Mouse (Mus musculus): ENCODE measurements at regions not wholly inside any gene's neighbourhood (a gene's known extent, or its start where the extent isn't known, plus 50 kb on each side); places are given as distances from the start of the nearest gene placed in this dataset.

DNA sequence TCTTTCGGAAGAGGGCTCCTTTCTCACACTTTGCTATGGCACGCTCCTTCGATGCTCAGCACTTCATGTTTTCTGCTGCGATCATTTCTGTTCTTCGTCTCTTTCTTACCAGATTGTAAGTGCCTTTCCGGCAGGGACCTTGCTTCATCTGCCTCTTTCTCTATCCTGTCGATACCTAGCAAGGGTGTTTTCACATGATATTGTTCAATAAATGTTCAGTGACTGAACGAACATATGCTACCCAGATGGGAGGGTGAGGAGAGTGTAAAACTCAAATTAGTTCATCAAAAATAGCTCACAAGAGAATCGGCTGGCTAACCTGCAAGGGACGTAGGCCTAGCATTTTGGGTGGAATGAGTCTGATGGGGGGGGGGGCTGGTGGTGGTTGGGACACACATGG is 272.5 kb downstream of the Etnk1 start:
- Histone ChIP-seq H3K79me2 (ENCODE audit: control insufficient read depth, insufficient read depth) (no peaks in the 10 kb centered on the region), H3K27me3 (ENCODE audit: control insufficient read depth, insufficient read depth, insufficient read length) (no peaks in the 10 kb centered on the region), H3K79me3 (ENCODE audit: low read depth) (no peaks in the 10 kb centered on the region), H3K36me3 (ENCODE audit: control insufficient read depth, insufficient read depth) (no peaks in the 10 kb centered on the region), H3K4me3 (ENCODE audit: insufficient read depth, poor library complexity, severe bottlenecking) (no peak overlapping the region), H3ac (ENCODE audit: control insufficient read depth, insufficient read length, low read depth) (no peak overlapping the region)
- TF ChIP-seq CEBPB (IDR thresholded peaks at IDR 0.05; ENCODE audit: low read depth): no peak
- no peak for TF ChIP-seq MYOD1 (IDR thresholded peaks at IDR 0.05; ENCODE audit: control insufficient read depth, insufficient read length, low read depth)
- TF ChIP-seq USF1 (IDR thresholded peaks at IDR 0.05; ENCODE audit: low read depth): no peak
- no peak for TF ChIP-seq MYOG (IDR thresholded peaks at IDR 0.05; ENCODE audit: control insufficient read depth, extremely low read depth, insufficient read length)
- TF ChIP-seq CTCF (IDR thresholded peaks at IDR 0.05; ENCODE audit: control insufficient read depth, insufficient read depth, insufficient read length): no peak
- no peak for TF ChIP-seq FOSL1 (IDR thresholded peaks at IDR 0.05; ENCODE audit: insufficient read depth, low read length, poor library complexity, severe bottlenecking)
- no peak for TF ChIP-seq MAX (IDR thresholded peaks at IDR 0.05)

DNA sequence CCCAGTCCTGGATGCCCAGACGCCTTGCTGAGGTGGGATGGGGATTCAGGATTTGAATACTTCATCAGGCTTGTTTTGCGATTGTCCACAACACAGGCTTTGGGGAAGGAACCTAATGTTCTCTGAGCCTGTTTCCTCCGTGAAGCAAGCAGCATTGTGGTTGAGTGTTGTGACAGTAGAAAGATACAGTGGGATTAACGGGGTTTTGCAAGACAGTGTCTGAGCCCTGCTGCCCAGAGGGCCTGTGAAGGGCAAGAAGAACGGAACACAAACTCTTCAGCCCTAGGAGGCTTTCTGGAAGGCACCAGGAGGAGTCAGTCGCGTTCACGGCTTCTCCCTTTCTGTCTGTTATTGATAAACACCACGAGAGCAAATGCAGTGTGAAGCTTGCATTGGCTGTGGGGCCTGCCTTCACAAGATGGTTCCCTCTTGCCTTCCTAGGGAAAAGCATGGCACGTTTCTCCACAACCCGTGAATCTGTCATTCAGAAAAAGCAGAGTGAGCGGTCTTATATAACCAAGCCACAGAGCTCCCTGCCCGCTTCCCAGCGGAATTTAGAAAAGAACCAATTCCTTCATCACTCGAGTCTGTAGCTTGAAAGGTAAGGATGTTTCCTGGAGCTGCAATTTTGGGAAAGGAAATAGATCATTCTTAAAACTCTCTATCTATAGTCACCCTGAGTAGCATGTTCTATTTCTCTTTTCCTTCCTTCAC is 273.4 kb downstream of the Etnk1 start:
- Histone ChIP-seq H3K79me2 (ENCODE audit: control insufficient read depth, insufficient read depth) (no peaks in the 10 kb centered on the region), H3K79me3 (ENCODE audit: low read depth) (no peaks in the 10 kb centered on the region), H3K4me3 (ENCODE audit: insufficient read depth, poor library complexity, severe bottlenecking) (no peak overlapping the region), H3K36me3 (ENCODE audit: control insufficient read depth, insufficient read depth) (no peaks in the 10 kb centered on the region), H3ac (ENCODE audit: control insufficient read depth, insufficient read length, low read depth) (no peak overlapping the region), H3K27me3 (ENCODE audit: control insufficient read depth, insufficient read depth, insufficient read length) (no peaks in the 10 kb centered on the region)
- TF ChIP-seq MAX (IDR thresholded peaks at IDR 0.05): no peak
- no peak for TF ChIP-seq MYOD1 (IDR thresholded peaks at IDR 0.05; ENCODE audit: control insufficient read depth, insufficient read length, low read depth)
- no peak for TF ChIP-seq MYOG (IDR thresholded peaks at IDR 0.05; ENCODE audit: control insufficient read depth, extremely low read depth, insufficient read length)
- TF ChIP-seq USF1 (IDR thresholded peaks at IDR 0.05; ENCODE audit: low read depth): no peak
- no peak for TF ChIP-seq CEBPB (IDR thresholded peaks at IDR 0.05; ENCODE audit: low read depth)
- no peak for TF ChIP-seq FOSL1 (IDR thresholded peaks at IDR 0.05; ENCODE audit: insufficient read depth, low read length, poor library complexity, severe bottlenecking)
- no peak for TF ChIP-seq CTCF (IDR thresholded peaks at IDR 0.05; ENCODE audit: control insufficient read depth, insufficient read depth, insufficient read length)

DNA sequence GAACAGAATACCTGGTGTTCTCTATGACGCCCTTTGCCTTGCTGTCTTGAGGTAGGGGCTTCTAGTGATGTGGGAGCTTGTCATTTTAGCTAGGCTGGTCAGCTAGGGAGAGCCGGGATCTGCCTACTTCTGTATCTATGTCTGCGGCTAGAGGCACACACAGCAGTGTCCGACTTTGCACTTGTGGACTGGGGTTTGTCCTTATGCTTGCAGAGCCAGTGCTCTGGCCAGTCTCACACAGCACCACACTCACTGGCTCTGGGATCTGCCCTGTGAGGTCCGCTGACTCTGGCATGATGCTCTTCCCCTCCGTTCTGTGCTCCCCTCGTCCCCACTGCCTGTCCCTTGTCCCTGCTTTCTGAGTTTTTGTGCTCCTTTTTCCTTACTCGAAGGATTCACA is 275.3 kb downstream of the Etnk1 start:
- H3K4me3 ChIP-seq (ENCODE audit: insufficient read depth, poor library complexity, severe bottlenecking): no peak overlapping the region
- H3K79me2 ChIP-seq (ENCODE audit: control insufficient read depth, insufficient read depth): no peaks in the 10 kb centered on the region
- TF ChIP-seq USF1 (IDR thresholded peaks at IDR 0.05; ENCODE audit: low read depth) (no peak), FOSL1 (IDR thresholded peaks at IDR 0.05; ENCODE audit: insufficient read depth, low read length, poor library complexity, severe bottlenecking) (no peak), MYOG (IDR thresholded peaks at IDR 0.05; ENCODE audit: control insufficient read depth, extremely low read depth, insufficient read length) (no peak), MYOD1 (IDR thresholded peaks at IDR 0.05; ENCODE audit: control insufficient read depth, insufficient read length, low read depth) (no peak), MAX (IDR thresholded peaks at IDR 0.05) (no peak), CTCF (IDR thresholded peaks at IDR 0.05; ENCODE audit: control insufficient read depth, insufficient read depth, insufficient read length) (no peak), CEBPB (IDR thresholded peaks at IDR 0.05; ENCODE audit: low read depth) (no peak)
- H3K79me3 ChIP-seq (ENCODE audit: low read depth): no peaks in the 10 kb centered on the region
- no peaks in the 10 kb centered on the region for H3K27me3 ChIP-seq (ENCODE audit: control insufficient read depth, insufficient read depth, insufficient read length)
- no peaks in the 10 kb centered on the region for H3K36me3 ChIP-seq (ENCODE audit: control insufficient read depth, insufficient read depth)
- no peak overlapping the region for H3ac ChIP-seq (ENCODE audit: control insufficient read depth, insufficient read length, low read depth)

DNA sequence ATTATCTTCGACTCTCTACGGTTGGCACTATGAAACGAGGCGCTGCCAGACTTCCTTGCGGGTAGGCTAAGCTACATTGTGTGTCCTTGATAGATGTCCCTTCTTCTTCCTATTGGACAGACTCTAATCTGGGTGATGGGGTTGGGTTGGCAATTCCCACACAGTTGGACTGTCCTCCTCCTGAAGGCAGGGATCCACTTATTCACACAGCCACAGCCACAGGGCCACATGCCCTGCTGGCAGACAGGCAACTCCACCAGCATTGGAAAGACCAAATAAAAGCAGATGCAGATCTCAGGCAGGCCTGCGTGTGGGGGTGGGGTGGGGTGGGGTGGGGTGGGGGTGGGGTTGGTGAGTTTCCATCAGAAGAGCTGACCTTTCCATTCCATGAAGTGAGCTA is 276.4 kb downstream of the Etnk1 start:
- Histone ChIP-seq H3K36me3 (ENCODE audit: control insufficient read depth, insufficient read depth) (no peaks in the 10 kb centered on the region), H3K4me3 (ENCODE audit: insufficient read depth, poor library complexity, severe bottlenecking) (no peak overlapping the region), H3K79me2 (ENCODE audit: control insufficient read depth, insufficient read depth) (no peaks in the 10 kb centered on the region), H3K27me3 (ENCODE audit: control insufficient read depth, insufficient read depth, insufficient read length) (no peaks in the 10 kb centered on the region), H3K79me3 (ENCODE audit: low read depth) (no peaks in the 10 kb centered on the region), H3ac (ENCODE audit: control insufficient read depth, insufficient read length, low read depth) (no peak overlapping the region)
- TF ChIP-seq CTCF (IDR thresholded peaks at IDR 0.05; ENCODE audit: control insufficient read depth, insufficient read depth, insufficient read length) (no peak), MYOD1 (IDR thresholded peaks at IDR 0.05; ENCODE audit: control insufficient read depth, insufficient read length, low read depth) (no peak), CEBPB (IDR thresholded peaks at IDR 0.05; ENCODE audit: low read depth) (no peak), USF1 (IDR thresholded peaks at IDR 0.05; ENCODE audit: low read depth) (no peak), FOSL1 (IDR thresholded peaks at IDR 0.05; ENCODE audit: insufficient read depth, low read length, poor library complexity, severe bottlenecking) (no peak), MAX (IDR thresholded peaks at IDR 0.05) (no peak), MYOG (IDR thresholded peaks at IDR 0.05; ENCODE audit: control insufficient read depth, extremely low read depth, insufficient read length) (no peak)

DNA sequence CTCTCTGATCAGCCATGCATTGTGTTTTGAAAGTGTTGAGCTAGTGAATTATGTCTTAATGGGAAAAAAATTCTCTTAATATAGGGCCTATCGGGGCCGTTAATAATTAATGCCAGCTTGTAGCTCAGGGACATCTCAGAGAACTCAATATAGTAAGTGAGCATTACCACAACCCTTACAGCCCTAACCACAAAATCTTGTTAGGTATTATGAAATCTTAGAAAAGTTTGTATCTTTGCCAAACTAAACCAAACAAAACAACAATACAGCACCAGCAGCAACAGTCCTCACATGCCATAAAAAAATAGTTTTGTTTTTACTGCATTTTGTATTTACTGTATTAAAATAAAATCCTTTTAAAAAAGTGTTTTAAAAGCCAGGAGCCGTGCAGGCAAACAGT is 277.8 kb downstream of the Etnk1 start:
- no peak for TF ChIP-seq MAX (IDR thresholded peaks at IDR 0.05)
- Histone ChIP-seq H3K4me3 (ENCODE audit: insufficient read depth, poor library complexity, severe bottlenecking) (no peak overlapping the region), H3K27me3 (ENCODE audit: control insufficient read depth, insufficient read depth, insufficient read length) (no peaks in the 10 kb centered on the region), H3K79me3 (ENCODE audit: low read depth) (no peaks in the 10 kb centered on the region), H3ac (ENCODE audit: control insufficient read depth, insufficient read length, low read depth) (no peak overlapping the region), H3K36me3 (ENCODE audit: control insufficient read depth, insufficient read depth) (no peaks in the 10 kb centered on the region), H3K79me2 (ENCODE audit: control insufficient read depth, insufficient read depth) (no peaks in the 10 kb centered on the region)
